Mouse (Mus musculus): ENCODE data around the gene Rsg1.

The Rsg1 gene

GRCm38 (mm10) chr4:141247776-141248613 is 34.2 kb downstream of the Rsg1 start:
- DNase-seq (ENCODE audit: inconsistent ontology term) = peak; percentile 82

- no peak for DNase-seq (ENCODE audit: inconsistent ontology term)
Measured at GRCm38 (mm10) chr4:141248614-141248978, 34.8 kb downstream of the Rsg1 start.

- no peak for DNase-seq (ENCODE audit: inconsistent ontology term)
Measured at GRCm38 (mm10) chr4:141249383-141249782, 35.6 kb downstream of the Rsg1 start.

- peak; percentile 94 for DNase-seq (ENCODE audit: inconsistent ontology term)
Measured at GRCm38 (mm10) chr4:141251071-141251470, 37.3 kb downstream of the Rsg1 start.

- no peak for DNase-seq (ENCODE audit: inconsistent ontology term)
Measured at GRCm38 (mm10) chr4:141252641-141253040, 38.9 kb downstream of the Rsg1 start.

GRCm38 (mm10) chr4:141254234-141254633 is 40.5 kb downstream of the Rsg1 start:
- DNase-seq (ENCODE audit: inconsistent ontology term) = no peak

GRCm38 (mm10) chr4:141257440-141257839 is 43.7 kb downstream of the Rsg1 start:
- no peak for DNase-seq (ENCODE audit: inconsistent ontology term)

GRCm38 (mm10) chr4:141259413-141259812 is 45.7 kb downstream of the Rsg1 start:
- DNase-seq (ENCODE audit: inconsistent ontology term) = no peak

- DNase-seq (ENCODE audit: inconsistent ontology term) = peak; percentile 62
Measured at GRCm38 (mm10) chr4:141260007-141260723, 46.4 kb downstream of the Rsg1 start.

GRCm38 (mm10) chr4:141262906-141263637 is 49.3 kb downstream of the Rsg1 start:
- DNase-seq (ENCODE audit: inconsistent ontology term) = no peak

- no peak for DNase-seq (ENCODE audit: inconsistent ontology term)
Measured at GRCm38 (mm10) chr4:141265979-141266637, 52.4 kb downstream of the Rsg1 start.

- no peak for DNase-seq (ENCODE audit: inconsistent ontology term)
Measured at GRCm38 (mm10) chr4:141267250-141267649, 53.5 kb downstream of the Rsg1 start.

GRCm38 (mm10) chr4:141267837-141268236 is 54.1 kb downstream of the Rsg1 start:
- no peak for DNase-seq (ENCODE audit: inconsistent ontology term)

GRCm38 (mm10) chr4:141268350-141268749 is 54.6 kb downstream of the Rsg1 start:
- no peak for DNase-seq (ENCODE audit: inconsistent ontology term)

GRCm38 (mm10) chr4:141269080-141269479 is 55.3 kb downstream of the Rsg1 start:
- DNase-seq (ENCODE audit: inconsistent ontology term) = no peak

GRCm38 (mm10) chr4:141270201-141270940 is 56.6 kb downstream of the Rsg1 start:
- DNase-seq (ENCODE audit: inconsistent ontology term) = no peak

- DNase-seq (ENCODE audit: inconsistent ontology term) = no peak
Measured at GRCm38 (mm10) chr4:141271228-141271627, 57.5 kb downstream of the Rsg1 start.

- no peak for DNase-seq (ENCODE audit: inconsistent ontology term)
Measured at GRCm38 (mm10) chr4:141271721-141272120, 58.0 kb downstream of the Rsg1 start.

GRCm38 (mm10) chr4:141272878-141273277 is 59.1 kb downstream of the Rsg1 start:
- DNase-seq (ENCODE audit: inconsistent ontology term) = no peak

- DNase-seq (ENCODE audit: inconsistent ontology term) = peak; percentile 95
Measured at GRCm38 (mm10) chr4:141273296-141273695, 59.5 kb downstream of the Rsg1 start.
